ENCODE assay signal across 8 mouse cellular contexts in the genomic region with DNA sequence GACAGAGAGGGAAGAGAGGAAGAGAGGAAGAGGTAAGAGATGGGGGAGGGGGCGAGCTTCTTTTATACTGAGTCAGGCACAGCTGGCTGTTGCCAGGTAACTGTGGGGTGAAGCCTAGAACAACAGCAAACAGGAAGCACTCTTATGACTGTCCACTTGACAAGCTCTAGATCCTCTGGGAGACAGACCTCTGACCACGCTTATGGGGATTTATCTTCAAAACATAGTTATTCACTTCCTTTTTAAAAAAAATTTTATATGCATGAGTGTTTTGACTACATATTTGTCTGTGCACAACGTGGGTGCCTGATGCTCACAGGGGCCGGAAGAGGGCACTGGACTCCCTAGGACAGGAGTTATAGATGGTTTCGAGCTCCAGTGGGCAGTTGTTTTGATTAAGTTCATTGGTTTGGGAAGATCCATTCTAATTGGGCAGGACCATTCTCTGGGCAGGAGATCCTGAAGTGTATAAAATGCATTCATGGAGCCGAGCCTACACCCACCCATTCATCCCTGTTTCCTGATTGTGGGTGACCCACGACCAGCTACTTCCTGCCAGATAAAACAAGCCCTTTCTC. TPM values are rescaled to one million over a fixed set of nuclear protein-coding genes. Genes with fewer than 3 reads are reported as not detected.
A peak's percentile ranks its signal among the peaks of the same experiment; 100 is the strongest.
DNase-seq lines count a peak whose midpoint lies in the region; ATAC-seq and TF ChIP-seq lines count a peak whose summit lies in the region.

No protein-coding gene starts in this region.

- H3K27me3 ChIP-seq in heart, embryonic 13.5 days (replicated peaks): no peaks in the 10 kb centered on the region
- no peaks in the 10 kb centered on the region for H3K27me3 ChIP-seq in CH12.LX (replicated peaks)
- no peaks in the 10 kb centered on the region for H3K27me3 ChIP-seq in hindbrain, postnatal 0 days (ENCODE audit: insufficient read depth, low read length)

- peaks cover 34% of the 10 kb centered on the region for H3K4me1 ChIP-seq in heart, embryonic 13.5 days
- peaks cover 11 to 40% of the 10 kb centered on the region in 2 experiments for H3K4me1 ChIP-seq in CH12.LX (ENCODE audit: control insufficient read depth in 1 of 2, insufficient read depth in 2 of 2)
- peaks cover 8% of the 10 kb centered on the region; the same call in 1 of the 2 replicates for H3K4me1 ChIP-seq in hindbrain, postnatal 0 days (ENCODE audit: insufficient read depth, low read length)

- H3K36me3 ChIP-seq in heart, embryonic 13.5 days: no peaks in the 10 kb centered on the region
- H3K36me3 ChIP-seq in CH12.LX (replicated peaks in 1 of 2; ENCODE audit: control insufficient read depth in 1 of 2, insufficient read depth in 1 of 2, low read length in 1 of 2): no peaks in the 10 kb centered on the region
- H3K36me3 ChIP-seq in hindbrain, postnatal 0 days (ENCODE audit: insufficient read depth, low read length): no peaks in the 10 kb centered on the region

- H3K27ac ChIP-seq in heart, embryonic 13.5 days (replicated peaks): no peak overlapping the region
- H3K27ac ChIP-seq in CH12.LX (ENCODE audit: insufficient read depth, low read depth): no peak overlapping the region
- no peak overlapping the region for H3K27ac ChIP-seq in hindbrain, postnatal 0 days

- no peaks in the 10 kb centered on the region for H3K9me3 ChIP-seq in heart, embryonic 13.5 days
- peaks cover 4% of the 10 kb centered on the region for H3K9me3 ChIP-seq in CH12.LX (replicated peaks; ENCODE audit: low read length)
- H3K9me3 ChIP-seq in hindbrain, postnatal 0 days (ENCODE audit: low read length): no peaks in the 10 kb centered on the region

- peak overlapping the region; percentile 54 for H3K4me2 ChIP-seq in heart, embryonic 13.5 days
- H3K4me2 ChIP-seq in CH12.LX (ENCODE audit: insufficient read depth, low read depth, poor library complexity, severe bottlenecking): peak overlapping the region; percentile 77
- H3K4me2 ChIP-seq in hindbrain, postnatal 0 days (ENCODE audit: low read depth, low read length): peak overlapping the region; percentile 16; the same call in 1 of the 2 replicates

- H3K9ac ChIP-seq in heart, embryonic 13.5 days: no peak overlapping the region
- H3K9ac ChIP-seq in CH12.LX (ENCODE audit: insufficient read depth, low read depth): no peak overlapping the region
- no peak overlapping the region for H3K9ac ChIP-seq in hindbrain, postnatal 0 days (replicated peaks; ENCODE audit: low read length)

- TF ChIP-seq RAD21 in CH12.LX (IDR thresholded peaks at IDR 0.05; ENCODE audit: low read depth, low read length): no peak; the same call in 1 of the 2 replicates

- TF ChIP-seq CTCF in CH12.LX (conservative IDR thresholded peaks at IDR 0.05 in 1 of 2, IDR thresholded peaks at IDR 0.05 in 1 of 2; ENCODE audit: low read depth in 2 of 2, low read length in 2 of 2): peak in 1 of 2 experiments; percentile 30; a peak in 1 of 4 replicates
- no peak; the same call in 1 of the 2 replicates for TF ChIP-seq CTCF in hindbrain, postnatal 0 days (IDR thresholded peaks at IDR 0.05; ENCODE audit: low read depth)

- no peak for ATAC-seq in heart, embryonic 13.5 days (ENCODE audit: extremely low read depth, insufficient number of reproducible peaks, low FRiP score, low TSS enrichment)
- ATAC-seq in hindbrain, postnatal 0 days: no peak

- no peak for DNase-seq in heart, postnatal 4 days
- DNase-seq in CH12.LX (ENCODE audit: extremely low read depth): peak; percentile 60
- DNase-seq in hindbrain, postnatal 0 days (ENCODE audit: low spot score): no peak
- DNase-seq in natural killer cell, adult 2 months (ENCODE audit: low spot score in 2 of 2): peak; percentile 19 to 56
- DNase-seq in cerebellum, adult 18-20 months: no peak
- DNase-seq in adrenal gland, adult 18-20 months (ENCODE audit: low spot score in 2 of 2): no peak
- DNase-seq in layer of hippocampus, adult 8-10 months (ENCODE audit: low spot score in 2 of 2): no peak

- peak overlapping the region; percentile 11; the same call in 1 of the 2 replicates for H3K4me3 ChIP-seq in heart, embryonic 13.5 days
- peak overlapping the region in 2 of 3 experiments; percentile 2 to 50 for H3K4me3 ChIP-seq in CH12.LX (replicated peaks in 1 of 3; ENCODE audit: low read depth in 2 of 3, low read length in 2 of 3, poor library complexity in 1 of 3)
- no peak overlapping the region for H3K4me3 ChIP-seq in hindbrain, postnatal 0 days (ENCODE audit: low read length)

- TF ChIP-seq POLR2A in CH12.LX (IDR thresholded peaks at IDR 0.05; ENCODE audit: low read depth, low read length): no peak

- 0 out of 2 replicates have a peak, but pooled peaks have one; percentile 36 for TF ChIP-seq EP300 in CH12.LX (IDR thresholded peaks at IDR 0.05; ENCODE audit: low read length)

- 34% methylated on average over 7 of the region's 7 CpGs for WGBS in heart, embryonic 13.5 days
- 27% methylated on average over 7 of the region's 7 CpGs for WGBS in hindbrain, postnatal 0 days

- dilution Hi-C loops in CH12.LX (cut with MboI; ENCODE audit: extremely low pct_ligation_motif_present, extremely low pct_unique_long_range_greater_than_20kb, low sequenced_read_pairs): no loop called here

- H3K79me2 ChIP-seq in CH12.LX (replicated peaks; ENCODE audit: control insufficient read depth, extremely low read depth, insufficient read depth, poor library complexity, severe bottlenecking): no peaks in the 10 kb centered on the region

- in situ Hi-C loops in CH12.LX (cut with MboI; ENCODE audit: low pct_ligation_motif_present, low pct_unique_long_range_greater_than_20kb, low sequenced_read_pairs): no loop called here

TF ChIP-seq in CH12.LX, 34 proteins besides CTCF, POLR2A, EP300 and RAD21 (continues in another document):
- TF ChIP-seq ETS1 (conservative IDR thresholded peaks at IDR 0.05; ENCODE audit: low read depth, low read length): peak; percentile 49; the same call in 1 of the 2 replicates
- no peak for TF ChIP-seq MYC (IDR thresholded peaks at IDR 0.05; ENCODE audit: low read depth, low read length)
- TF ChIP-seq E2F4 (IDR thresholded peaks at IDR 0.05; ENCODE audit: insufficient replicate concordance, low read depth, low read length): no peak
- 0 out of 2 replicates have a peak, but pooled peaks have one; percentile 35 for TF ChIP-seq SIN3A (IDR thresholded peaks at IDR 0.05; ENCODE audit: low read length)
- TF ChIP-seq NELFE (IDR thresholded peaks at IDR 0.05; ENCODE audit: low read depth, low read length): no peak
- no peak for TF ChIP-seq RCOR1 (conservative IDR thresholded peaks at IDR 0.05; ENCODE audit: low read depth, low read length)
- no peak for TF ChIP-seq KAT2A (IDR thresholded peaks at IDR 0.05; ENCODE audit: insufficient replicate concordance, low read length)
- TF ChIP-seq ZMIZ1 (IDR thresholded peaks at IDR 0.05; ENCODE audit: low read depth, low read length): no peak
- no peak for TF ChIP-seq ZNF384 (IDR thresholded peaks at IDR 0.05; ENCODE audit: low read depth, low read length)
- no peak for TF ChIP-seq USF1 (IDR thresholded peaks at IDR 0.05; ENCODE audit: low read depth, low read length)
- TF ChIP-seq MAX (IDR thresholded peaks at IDR 0.05; ENCODE audit: low read length): no peak
- TF ChIP-seq MXI1 (IDR thresholded peaks at IDR 0.05; ENCODE audit: low read depth, low read length): no peak
- TF ChIP-seq IRF4 (IDR thresholded peaks at IDR 0.05; ENCODE audit: low read depth, low read length): no peak
- no peak for TF ChIP-seq ZKSCAN1 (IDR thresholded peaks at IDR 0.05; ENCODE audit: borderline replicate concordance, low read depth, low read length)

RNA-seq across cellular contexts. Expression of a gene that starts 0.8 kb away (rescaled TPM):
- polyA plus RNA-seq in heart, embryonic 13.5 days (2015; fragmentation: Nextera tagmentation; extraction: Ambion mirVana): 0.11 and 0.23 TPM in 2 replicates
- total RNA-seq in heart, postnatal 4 days (2021): not detected
- 0.13 and 0.34 TPM in 2 replicates for total RNA-seq in CH12.LX (2012; rRNA removed)
- not detected in 2 replicates for total RNA-seq in CH12.LX (2014; rRNA removed)
- polyA plus RNA-seq in CH12.LX (2012; ENCODE audit: insufficient read length, low read depth): 0.08 and 0.16 TPM in 2 replicates
- total RNA-seq in hindbrain, postnatal 0 days (2014; rRNA removed): 0.07 and 1.0 TPM in 2 replicates
- polyA plus RNA-seq in hindbrain, postnatal 0 days (2015; fragmentation: Nextera tagmentation; extraction: Ambion mirVana): 0.86 and 0.96 TPM in 2 replicates
- not detected for total RNA-seq in adrenal gland, adult 18-20 months (2021)
- total RNA-seq in layer of hippocampus, adult 8-10 months (2022): under 1 TPM in 3 of 4 experiments, not detected in 1; 0.14 to 0.56 (median 0.14) TPM

RNA-seq across cellular contexts. Expression of a gene that starts 23.2 kb away (rescaled TPM):
- polyA plus RNA-seq in heart, embryonic 13.5 days (2015; fragmentation: Nextera tagmentation; extraction: Ambion mirVana): 94.7 and 106 TPM in 2 replicates
- total RNA-seq in heart, postnatal 4 days (2021): 10 to 100 TPM; 55.9 to 60.3 TPM
- 86.3 and 97.7 TPM in 2 replicates for total RNA-seq in CH12.LX (2012; rRNA removed)
- 114 and 115 TPM in 2 replicates for total RNA-seq in CH12.LX (2014; rRNA removed)
- polyA plus RNA-seq in CH12.LX (2012; ENCODE audit: insufficient read length, low read depth): 86.1 and 95.0 TPM in 2 replicates
- 85.3 and 96.0 TPM in 2 replicates for total RNA-seq in hindbrain, postnatal 0 days (2014; rRNA removed)
- 112 and 116 TPM in 2 replicates for polyA plus RNA-seq in hindbrain, postnatal 0 days (2015; fragmentation: Nextera tagmentation; extraction: Ambion mirVana)
- total RNA-seq in adrenal gland, adult 18-20 months (2021): 10 to 100 TPM; 54.5 to 67.4 TPM
- 10 to 100 TPM; 77.5 to 82.0 (median 79.3) TPM for total RNA-seq in layer of hippocampus, adult 8-10 months (2022)

RNA-seq across cellular contexts. Expression of a gene that starts 36.6 kb away (rescaled TPM):
- polyA plus RNA-seq in heart, embryonic 13.5 days (2015; fragmentation: Nextera tagmentation; extraction: Ambion mirVana): 40.3 and 46.5 TPM in 2 replicates
- 10 to 100 TPM; 16.1 to 20.1 TPM for total RNA-seq in heart, postnatal 4 days (2021)
- 0.34 and 0.47 TPM in 2 replicates for total RNA-seq in CH12.LX (2012; rRNA removed)
- 0.16 and 0.69 TPM in 2 replicates for total RNA-seq in CH12.LX (2014; rRNA removed)
- 0.31 and 0.51 TPM in 2 replicates for polyA plus RNA-seq in CH12.LX (2012; ENCODE audit: insufficient read length, low read depth)
- 24.1 and 25.1 TPM in 2 replicates for total RNA-seq in hindbrain, postnatal 0 days (2014; rRNA removed)
- 12.8 and 15.6 TPM in 2 replicates for polyA plus RNA-seq in hindbrain, postnatal 0 days (2015; fragmentation: Nextera tagmentation; extraction: Ambion mirVana)
- total RNA-seq in adrenal gland, adult 18-20 months (2021): 10 to 100 TPM; 33.4 to 55.2 TPM
- 1 to 10 TPM; 7.1 to 9.8 (median 8.6) TPM for total RNA-seq in layer of hippocampus, adult 8-10 months (2022)

RNA-seq across cellular contexts. Expression of a gene that starts 43.5 kb away (rescaled TPM):
- polyA plus RNA-seq in heart, embryonic 13.5 days (2015; fragmentation: Nextera tagmentation; extraction: Ambion mirVana): 116 and 121 TPM in 2 replicates
- total RNA-seq in heart, postnatal 4 days (2021): 100 to 1,000 TPM; 112 to 126 TPM
- total RNA-seq in CH12.LX (2012; rRNA removed): 19.4 and 20.7 TPM in 2 replicates
- total RNA-seq in CH12.LX (2014; rRNA removed): 11.3 and 14.4 TPM in 2 replicates
- polyA plus RNA-seq in CH12.LX (2012; ENCODE audit: insufficient read length, low read depth): 83.9 and 85.4 TPM in 2 replicates
- 12.6 and 17.0 TPM in 2 replicates for total RNA-seq in hindbrain, postnatal 0 days (2014; rRNA removed)
- polyA plus RNA-seq in hindbrain, postnatal 0 days (2015; fragmentation: Nextera tagmentation; extraction: Ambion mirVana): 9.7 and 10.3 TPM in 2 replicates
- total RNA-seq in adrenal gland, adult 18-20 months (2021): 10 to 100 TPM; 14.8 to 21.2 TPM
- 1 to 10 TPM; 3.1 to 6.3 (median 4.6) TPM for total RNA-seq in layer of hippocampus, adult 8-10 months (2022)

Comparison
In these comparisons a context has a peak if more than half of its experiments do, and no peak if none do; other contexts are left out.
1. H3K4me2 ChIP-seq: peak in every context shown above with its lines; median percentile 77 in CH12.LX; 54 in heart, embryonic 13.5 days; 16 in hindbrain, postnatal 0 days.
2. DNase-seq: peak in CH12.LX (single experiment) and natural killer cell, adult 2 months (2 of 2); none in heart, postnatal 4 days (single experiment), hindbrain, postnatal 0 days (single experiment), cerebellum, adult 18-20 months (0 of 2), adrenal gland, adult 18-20 months (0 of 2) and layer of hippocampus, adult 8-10 months (0 of 2).
3. RNA of a gene that starts 36.6 kb away (total RNA-seq): 33.4 to 55.2 TPM in adrenal gland, adult 18-20 months, 24.1 to 25.1 TPM in hindbrain, postnatal 0 days, 16.1 to 20.1 TPM in heart, postnatal 4 days and 7.1 to 9.8 TPM in layer of hippocampus, adult 8-10 months; 0.16 to 0.69 TPM in CH12.LX; every median in the first group is over 4 times any median in the second.